In genomic region chr9:83962098-83963086, GRCm38 (mm10) we compare ENCODE assay signal across 8 mouse cellular contexts. TPM values are rescaled to one million over a fixed set of nuclear protein-coding genes. Genes with fewer than 3 reads are reported as not detected.
A peak's percentile ranks its signal among the peaks of the same experiment; 100 is the strongest.
DNase-seq lines count a peak whose midpoint lies in the region; ATAC-seq and TF ChIP-seq lines count a peak whose summit lies in the region.

No protein-coding gene starts in this region.

- WGBS in neural tube, embryonic 13.5 days = 45% methylated on average over 10 of the region's 10 CpGs

- H3K27ac ChIP-seq in left cerebral cortex, adult 2 months = no peak overlapping the region
- no peak overlapping the region for H3K27ac ChIP-seq in neural tube, embryonic 13.5 days (replicated peaks)

- no peaks in the 10 kb centered on the region for H3K27me3 ChIP-seq in neural tube, embryonic 13.5 days

- intact Hi-C loops in heart, postnatal 14 days (cut with DNase I) = no loop called here
- intact Hi-C loops in left cerebral cortex, adult 2 months (cut with DNase I) = loop anchor here (5.0 kb wide), 1 partner anchor 240 kb away; no protein-coding TSS in a partner anchor

- H3K4me3 ChIP-seq in left cerebral cortex, adult 2 months = no peak overlapping the region
- H3K4me3 ChIP-seq in neural tube, embryonic 13.5 days = no peak overlapping the region

- ATAC-seq in neural tube, embryonic 13.5 days (ENCODE audit: low read depth) = peak; percentile 90
- no peak for ATAC-seq in megakaryocyte, adult 5-6 weeks (ENCODE audit: poor library complexity, severe bottlenecking)

- H3K4me1 ChIP-seq in neural tube, embryonic 13.5 days (replicated peaks) = peaks cover 15% of the 10 kb centered on the region; the same call in 1 of the 2 replicates

- H3K4me2 ChIP-seq in neural tube, embryonic 13.5 days = no peak overlapping the region

- no peak overlapping the region for H3K9ac ChIP-seq in neural tube, embryonic 13.5 days

- DNase-seq in urinary bladder, adult 2 months (ENCODE audit: low spot score) = peak; percentile 30
- DNase-seq in urinary bladder, adult 18-20 months (ENCODE audit: low spot score in 2 of 2) = no peak
- DNase-seq in cerebellum, postnatal 25 days = peak; percentile 81 to 90
- peak; percentile 72 to 75 for DNase-seq in heart, postnatal 14 days
- peak; percentile 57 to 66 for DNase-seq in left cerebral cortex, adult 2 months (ENCODE audit: extremely low spot score in 1 of 2, low spot score in 2 of 2)
- DNase-seq in embryo, embryonic 10 days (ENCODE audit: low spot score) = no peak

- H3K36me3 ChIP-seq in neural tube, embryonic 13.5 days = no peaks in the 10 kb centered on the region

- TF ChIP-seq CTCF in left cerebral cortex, adult 2 months (IDR thresholded peaks at IDR 0.05) = no peak

- H3K9me3 ChIP-seq in neural tube, embryonic 13.5 days = no peaks in the 10 kb centered on the region

RNA-seq across cellular contexts. Expression of gene Bckdhb, which starts 37.4 kb away (rescaled TPM):
- 44.2 and 51.1 TPM in 2 replicates for polyA plus RNA-seq in urinary bladder, adult 2 months (2012; rRNA removed)
- 10 to 100 TPM; 44.6 to 52.8 TPM for total RNA-seq in heart, postnatal 14 days (2021)
- total RNA-seq in left cerebral cortex, adult 2 months (2021) = 10 to 100 TPM; 39.7 to 41.9 TPM
- 34.1 and 36.4 TPM in 2 replicates for polyA plus RNA-seq in neural tube, embryonic 13.5 days (2015; fragmentation: Nextera tagmentation; extraction: Ambion mirVana)
- 5.5 and 8.8 TPM in 2 replicates for total RNA-seq in megakaryocyte, adult 5-6 weeks (2015)
- total RNA-seq in megakaryocyte, adult 5-6 weeks (2017) = 3.6 and 4.8 TPM in 2 replicates

Comparison
In these comparisons a context has a peak if more than half of its experiments do, and no peak if none do; other contexts are left out.
1. DNase-seq: peak in urinary bladder, adult 2 months (single experiment), cerebellum, postnatal 25 days (2 of 2), heart, postnatal 14 days (2 of 2) and left cerebral cortex, adult 2 months (2 of 2); none in urinary bladder, adult 18-20 months (0 of 2) and embryo, embryonic 10 days (single experiment).
2. RNA of gene Bckdhb, which starts 37.4 kb away (total RNA-seq): 44.6 to 52.8 TPM in heart, postnatal 14 days and 39.7 to 41.9 TPM in left cerebral cortex, adult 2 months; 3.6 to 8.8 TPM in megakaryocyte, adult 5-6 weeks; every median in the first group is over 4 times any median in the second.